22 mouse cellular contexts compared by ENCODE assay signal in genomic region chr2:24674432-24675006, GRCm38 (mm10).
DNase-seq lines count a peak whose midpoint lies in the region; ATAC-seq and TF ChIP-seq lines count a peak whose summit lies in the region.
"Had no signal": no experiment of that assay in that cellular context is flagged by ENCODE, and none has a peak within 500 bp of the region (broad histone marks: within the 10 kb centered on the region; RNA-seq: fewer than 3 reads in every experiment).

No protein-coding gene starts in this region.

- H3K4me1 ChIP-seq in MEL (ENCODE audit: control insufficient read depth in 1 of 2, insufficient read depth in 2 of 2, low read length in 2 of 2), result no peaks in the 10 kb centered on the region
- peaks cover 7% of the 10 kb centered on the region for H3K4me1 ChIP-seq in bone marrow macrophage, adult 2 months (ENCODE audit: control insufficient read depth, insufficient read depth, low read length)
- H3K4me1 ChIP-seq: liver, embryonic 12.5 days had no signal

- no peaks in the 10 kb centered on the region; a peak in 1 of 4 replicates for H3K27me3 ChIP-seq in MEL (ENCODE audit: control insufficient read depth in 1 of 2, insufficient read depth in 2 of 2, low read length in 2 of 2)

- no peaks in the 10 kb centered on the region for H3K36me3 ChIP-seq in MEL (ENCODE audit: control insufficient read depth in 1 of 2, insufficient read depth in 2 of 2, low read length in 2 of 2)
- H3K36me3 ChIP-seq: forebrain, embryonic 10.5 days; kidney, embryonic 15.5 days; limb, embryonic 13.5 days; liver, embryonic 12.5 days; midbrain, embryonic 10.5 days had no signal

- no peaks in the 10 kb centered on the region for H3K9me3 ChIP-seq in MEL (replicated peaks; ENCODE audit: insufficient read depth, low read length)
- H3K9me3 ChIP-seq: forebrain, embryonic 10.5 days; kidney, embryonic 15.5 days; limb, embryonic 13.5 days; liver, embryonic 12.5 days; midbrain, embryonic 10.5 days had no signal

- TF ChIP-seq EP300 in MEL (IDR thresholded peaks at IDR 0.05; ENCODE audit: low read depth in 1 of 2, low read length in 2 of 2), result 0 out of 4 replicates have a peak, but pooled peaks of 1 of the 2 experiments have one; percentile 17

- no peaks in the 10 kb centered on the region for H3K79me2 ChIP-seq in MEL (ENCODE audit: control insufficient read depth, insufficient read depth, low read length, poor library complexity)

- no peak for TF ChIP-seq RAD21 in MEL (IDR thresholded peaks at IDR 0.05; ENCODE audit: low read depth, low read length)

- peak; percentile 75 for ATAC-seq in megakaryocyte progenitor cell, adult 5-6 weeks (replicated peaks; ENCODE audit: poor library complexity)
- ATAC-seq: intestine, postnatal 0 days; liver, embryonic 12.5 days; midbrain, embryonic 16.5 days; Patski had no signal

- H3K27ac ChIP-seq in MEL (ENCODE audit: control insufficient read depth, low read depth, low read length), result no peak overlapping the region
- H3K27ac ChIP-seq in bone marrow macrophage, adult 2 months (ENCODE audit: insufficient read depth, low read depth, low read length), result peak overlapping the region; percentile 22
- H3K27ac ChIP-seq: forebrain, embryonic 10.5 days; kidney, embryonic 15.5 days; limb, embryonic 13.5 days; liver, embryonic 12.5 days; midbrain, embryonic 10.5 days had no signal

- no peak overlapping the region for H3K4me3 ChIP-seq in MEL (ENCODE audit: control insufficient read depth in 1 of 2, insufficient read depth in 1 of 2, low read depth in 2 of 2, low read length in 2 of 2)
- H3K4me3 ChIP-seq in bone marrow macrophage, adult 2 months (ENCODE audit: insufficient read depth, low read length), result no peak overlapping the region
- H3K4me3 ChIP-seq: forebrain, embryonic 10.5 days; kidney, embryonic 15.5 days; limb, embryonic 13.5 days; liver, embryonic 12.5 days; midbrain, embryonic 10.5 days had no signal

- no peak overlapping the region for H3K9ac ChIP-seq in MEL (ENCODE audit: control insufficient read depth, low read depth, low read length, poor library complexity, severe bottlenecking)
- H3K9ac ChIP-seq: kidney, embryonic 15.5 days; limb, embryonic 13.5 days; liver, embryonic 12.5 days; lung, embryonic 14.5 days had no signal

- no peak for TF ChIP-seq POLR2A in MEL (IDR thresholded peaks at IDR 0.05; ENCODE audit: control insufficient read depth in 1 of 2, insufficient read depth in 1 of 2, low read depth in 1 of 2, low read length in 2 of 2, poor library complexity in 1 of 2)
- TF ChIP-seq POLR2A in bone marrow macrophage, adult 2 months (IDR thresholded peaks at IDR 0.05; ENCODE audit: borderline replicate concordance, low read depth, low read length), result no peak

- TF ChIP-seq CTCF in MEL (IDR thresholded peaks at IDR 0.05 in 2 of 3, conservative IDR thresholded peaks at IDR 0.05 in 1 of 3; ENCODE audit: control insufficient read depth in 1 of 3, insufficient read depth in 1 of 3, low read depth in 2 of 3, low read length in 3 of 3, poor library complexity in 1 of 3, severe bottlenecking in 1 of 3), result no peak
- no peak for TF ChIP-seq CTCF in bone marrow macrophage, adult 2 months (IDR thresholded peaks at IDR 0.05; ENCODE audit: low read depth, low read length)

- DNase-seq in lung, adult 18-20 months, result peak; percentile 9 to 38
- DNase-seq in lung, postnatal 14 days, result no peak
- DNase-seq in MEL (ENCODE audit: low read depth, low spot score), result peak; percentile 19
- no peak for DNase-seq in urinary bladder, postnatal 10 days (ENCODE audit: low spot score)
- DNase-seq in cerebellum, adult 8-10 months, result no peak
- DNase-seq: adrenal gland, adult 8-10 months; cerebellum, adult 2 months; cerebellum, postnatal 36 days; gastrocnemius, postnatal 36 days; kidney, postnatal 36 days; lung, embryonic 14.5 days; thymus, adult 18-20 months had no signal

TF ChIP-seq in MEL, 35 proteins besides CTCF, POLR2A, EP300 and RAD21:
- TF ChIP-seq MXI1 (IDR thresholded peaks at IDR 0.05; ENCODE audit: low read depth, low read length) (no peak), ZC3H11A (IDR thresholded peaks at IDR 0.05; ENCODE audit: low read depth, low read length) (no peak), MAX (IDR thresholded peaks at IDR 0.05; ENCODE audit: low read length) (no peak), ETS1 (IDR thresholded peaks at IDR 0.05; ENCODE audit: low read depth, low read length) (no peak), TCF12 (IDR thresholded peaks at IDR 0.05; ENCODE audit: low read depth, low read length) (0 out of 2 replicates have a peak, but pooled peaks have one; percentile 11), ZNF384 (IDR thresholded peaks at IDR 0.05; ENCODE audit: low read depth, low read length) (0 out of 2 replicates have a peak, but pooled peaks have one; percentile 11), HCFC1 (IDR thresholded peaks at IDR 0.05; ENCODE audit: low read depth, low read length) (no peak)

Comparison
In these comparisons a context has a peak if more than half of its experiments do, and no peak if none do; other contexts are left out.
1. DNase-seq: peak in lung, adult 18-20 months (2 of 2) and MEL (single experiment); none in lung, postnatal 14 days (single experiment), urinary bladder, postnatal 10 days (single experiment) and cerebellum, adult 8-10 months (single experiment).